Mouse (Mus musculus): ENCODE data around the gene Ccdc167.

Gene Ccdc167

DNA sequence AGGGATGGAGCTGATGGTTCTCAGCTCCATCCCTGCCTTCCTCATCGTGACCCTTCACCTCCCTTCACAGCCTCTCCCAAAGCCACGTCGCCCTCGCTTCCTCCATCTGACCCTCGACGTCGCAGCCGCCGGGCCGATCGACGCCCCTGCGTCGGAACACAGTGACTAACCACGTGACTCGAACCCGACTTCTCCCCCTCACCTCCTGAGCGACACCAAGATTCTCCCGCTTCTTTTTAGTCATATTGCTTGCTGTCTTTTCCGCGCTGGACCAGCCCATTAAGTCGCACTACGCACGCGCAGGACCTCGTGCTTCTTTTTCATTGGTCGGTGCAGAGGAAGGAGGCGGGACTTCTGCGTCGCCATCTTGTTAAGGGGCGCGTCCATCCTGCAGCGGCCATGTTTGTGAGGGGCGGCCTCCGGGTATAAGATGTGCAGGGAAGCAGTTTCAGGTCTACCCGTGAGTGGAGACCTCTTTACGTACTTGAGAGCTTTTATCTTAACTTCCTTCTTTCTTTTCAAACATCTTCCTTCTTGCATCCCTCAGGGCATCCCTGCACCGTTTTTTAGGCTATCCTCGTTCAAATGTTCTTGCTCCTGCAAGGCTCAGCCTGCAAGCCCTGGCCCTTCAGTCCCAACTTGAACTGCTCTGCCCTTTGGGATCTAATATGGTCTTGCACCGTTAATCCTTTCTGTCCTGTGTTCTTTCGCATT lies at the start of gene Ccdc167:
Gene Ccdc167, minus strand, starts transcription at position 313 of the 714 bp plus-strand sequence.
- DNase-seq = peak; percentile 99

DNA sequence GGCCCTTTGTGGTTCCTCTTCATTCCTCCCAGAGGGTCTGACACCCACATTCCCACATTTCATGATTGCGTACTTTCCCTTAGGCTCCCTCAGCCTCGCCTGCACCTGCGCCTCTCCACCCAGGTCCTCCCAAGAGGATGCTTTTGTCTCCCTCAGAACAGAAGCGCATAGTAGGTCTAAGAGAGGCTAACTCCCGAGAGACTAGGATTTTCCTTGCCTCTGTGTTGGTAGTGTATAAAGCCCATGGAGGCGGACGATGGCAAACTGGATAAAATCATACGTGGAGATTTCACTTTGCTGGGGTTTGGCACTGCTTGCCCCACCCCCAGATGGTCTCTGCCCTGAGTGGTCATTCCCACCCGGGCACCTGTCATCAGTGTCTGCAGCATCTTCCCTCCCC lies 48.5 kb upstream of the Ccdc167 start:
- DNase-seq = no peak

DNA sequence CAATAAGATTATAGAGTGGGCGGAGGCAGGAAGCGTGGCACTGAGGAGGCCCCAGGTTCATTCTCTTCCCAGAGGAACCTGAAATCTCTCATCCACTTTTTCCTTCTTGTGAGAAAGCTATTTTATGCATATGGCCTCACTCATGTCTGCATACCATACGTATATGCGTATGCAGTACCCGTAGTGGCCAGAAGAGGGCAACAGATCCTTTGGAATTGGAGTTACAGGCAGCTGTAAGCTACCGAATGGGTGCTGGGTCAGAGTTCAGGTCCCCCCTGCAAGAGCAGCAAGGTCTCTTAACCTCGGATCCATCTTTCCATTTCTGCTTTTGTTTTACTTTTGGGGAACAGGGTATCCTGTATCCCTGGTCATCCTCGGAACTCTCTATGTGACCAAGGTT lies 45.7 kb upstream of the Ccdc167 start:
- DNase-seq = peak; percentile 71

DNA sequence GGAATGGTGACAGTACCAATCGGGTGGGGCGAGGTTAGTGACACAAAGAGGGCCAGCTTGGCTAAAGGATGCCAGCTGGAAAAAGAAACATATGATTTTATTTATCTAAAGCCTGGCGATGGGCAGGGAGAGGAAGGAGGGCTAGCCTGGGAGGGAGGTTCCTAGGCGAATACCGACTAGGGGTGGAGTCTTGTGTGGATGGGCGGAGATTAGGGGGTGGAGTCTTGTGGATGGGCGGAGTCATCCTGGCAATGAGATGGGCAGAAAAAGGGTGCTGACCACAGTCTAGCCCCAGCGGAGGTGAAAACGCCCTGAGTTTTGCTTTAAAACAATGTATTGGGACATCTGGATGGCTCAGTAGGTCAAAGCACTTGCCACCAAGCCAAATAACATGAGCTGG lies 45.1 kb upstream of the Ccdc167 start:
- no peak for DNase-seq

DNA sequence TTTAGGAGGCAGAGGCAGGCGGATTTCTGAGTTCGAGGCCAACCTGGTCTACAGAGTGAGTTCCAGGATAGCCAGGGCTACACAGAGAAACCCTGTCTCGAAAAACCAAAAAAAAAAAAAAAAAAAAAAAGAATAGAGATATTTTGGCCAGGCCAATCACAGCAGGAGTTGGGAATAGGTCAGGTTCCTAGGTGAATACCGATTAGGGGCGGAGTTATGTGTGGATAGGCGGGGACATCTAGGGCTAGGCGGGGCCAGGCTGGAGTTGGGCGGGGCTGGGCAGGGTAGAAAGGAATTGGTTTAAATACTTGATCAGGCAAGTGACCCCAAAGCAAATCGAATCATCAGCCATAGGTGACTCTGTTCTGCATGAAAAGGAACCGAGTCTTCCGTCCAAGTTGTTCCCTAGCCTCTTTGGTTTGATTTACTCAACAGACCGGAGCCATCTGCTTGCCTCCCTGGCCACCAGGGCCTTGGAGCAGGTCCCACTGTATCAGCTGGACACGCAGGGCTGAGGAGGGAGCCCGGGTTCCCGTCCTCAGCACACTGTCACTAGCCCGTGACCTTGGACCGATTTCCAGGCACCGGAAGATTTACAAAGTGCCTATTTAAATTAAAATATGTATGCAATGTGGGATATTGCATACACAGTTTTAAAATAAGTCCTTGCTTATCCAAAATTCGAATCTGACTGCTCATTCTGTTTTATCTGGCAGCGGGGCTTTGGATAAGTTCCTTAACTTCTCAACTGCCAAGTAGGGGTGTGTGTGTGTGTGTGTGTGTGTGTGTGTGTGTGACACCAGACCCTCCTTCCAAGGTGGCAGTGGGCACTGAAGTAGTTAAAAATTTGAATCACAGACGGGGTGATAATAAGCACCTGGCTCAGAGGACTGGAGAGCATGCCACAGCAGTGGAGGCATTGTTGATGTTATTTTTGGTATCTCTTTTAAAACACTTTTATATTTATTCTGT lies 43.8 kb upstream of the Ccdc167 start:
- DNase-seq = no peak

DNA sequence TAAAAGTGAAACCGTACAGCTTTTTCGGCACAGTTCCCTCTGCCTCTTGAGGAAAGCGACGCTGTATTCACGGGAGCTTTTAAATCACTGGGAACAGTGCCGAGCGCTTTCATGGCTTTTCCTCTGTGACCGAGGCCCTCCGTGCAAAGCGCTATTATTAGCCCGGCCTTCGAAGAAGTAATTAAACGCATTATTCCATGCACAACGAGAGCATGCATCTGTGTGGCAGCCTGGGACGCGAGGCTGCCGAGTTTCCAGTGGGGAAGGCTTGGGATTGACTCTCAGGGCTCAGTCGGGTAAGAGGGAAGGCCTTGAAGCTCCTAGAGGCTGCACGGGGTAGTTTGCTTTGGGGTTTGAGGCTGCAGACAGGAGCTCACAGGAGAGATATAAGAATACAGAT lies 43.1 kb upstream of the Ccdc167 start:
- DNase-seq = no peak

DNA sequence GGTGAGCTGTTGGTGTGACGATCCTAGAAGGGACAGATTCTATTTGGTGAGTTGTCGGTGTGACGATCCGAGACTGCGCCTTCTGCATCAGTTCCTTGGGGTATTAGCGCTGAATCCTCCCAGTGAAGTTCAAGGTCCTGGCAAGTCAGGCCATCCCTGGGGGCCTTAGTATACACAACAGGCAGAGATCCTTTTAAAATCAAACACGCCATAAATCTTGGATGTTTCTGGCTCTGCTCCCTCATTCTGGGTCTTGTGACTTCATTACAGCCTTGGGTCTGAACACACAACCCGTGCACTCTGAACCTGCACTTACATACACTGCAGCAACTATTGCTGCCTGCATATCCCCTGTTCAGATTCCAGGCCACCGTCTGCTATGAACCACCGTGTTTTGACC lies 39.5 kb upstream of the Ccdc167 start:
- DNase-seq = no peak

DNA sequence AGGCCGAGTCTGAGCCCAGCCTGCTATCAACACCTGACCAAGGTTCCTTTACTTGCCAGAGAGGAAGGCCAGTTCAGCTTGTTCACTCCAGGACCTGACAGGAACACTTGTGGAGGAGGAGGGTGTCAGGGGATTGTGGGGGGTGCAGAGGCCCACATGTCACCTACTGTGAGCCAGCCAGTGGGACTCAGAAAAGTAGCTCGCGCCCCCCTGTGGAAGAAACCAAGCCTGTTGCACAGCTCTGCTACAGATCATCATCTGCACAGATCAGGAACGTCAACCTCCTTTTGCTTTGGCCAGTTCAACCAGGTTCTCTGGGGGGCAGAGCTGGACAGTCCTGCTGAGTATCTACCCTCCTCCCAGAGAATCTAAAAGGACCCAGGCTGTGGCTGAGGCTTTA lies 37.7 kb upstream of the Ccdc167 start:
- DNase-seq = no peak

DNA sequence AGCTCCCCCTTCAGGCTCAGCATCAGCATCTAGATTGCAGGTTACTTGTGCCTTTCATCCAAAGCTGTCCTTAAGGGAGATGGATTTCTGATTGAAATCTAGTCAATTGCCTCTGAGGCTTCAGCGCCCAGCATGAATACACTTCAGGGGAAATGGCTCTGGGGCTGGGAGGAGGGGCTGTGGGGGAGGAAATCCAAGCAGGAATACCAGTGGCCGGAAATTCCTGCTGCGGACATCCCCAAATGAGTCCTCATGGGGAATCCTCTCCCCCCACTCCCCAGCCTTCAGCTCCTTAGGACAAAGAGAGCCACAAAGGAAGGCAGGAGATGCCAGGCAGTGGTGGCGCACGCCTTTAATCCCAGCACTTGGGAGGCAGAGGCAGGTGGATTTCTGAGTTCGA lies 30.6 kb upstream of the Ccdc167 start:
- no peak for DNase-seq

DNA sequence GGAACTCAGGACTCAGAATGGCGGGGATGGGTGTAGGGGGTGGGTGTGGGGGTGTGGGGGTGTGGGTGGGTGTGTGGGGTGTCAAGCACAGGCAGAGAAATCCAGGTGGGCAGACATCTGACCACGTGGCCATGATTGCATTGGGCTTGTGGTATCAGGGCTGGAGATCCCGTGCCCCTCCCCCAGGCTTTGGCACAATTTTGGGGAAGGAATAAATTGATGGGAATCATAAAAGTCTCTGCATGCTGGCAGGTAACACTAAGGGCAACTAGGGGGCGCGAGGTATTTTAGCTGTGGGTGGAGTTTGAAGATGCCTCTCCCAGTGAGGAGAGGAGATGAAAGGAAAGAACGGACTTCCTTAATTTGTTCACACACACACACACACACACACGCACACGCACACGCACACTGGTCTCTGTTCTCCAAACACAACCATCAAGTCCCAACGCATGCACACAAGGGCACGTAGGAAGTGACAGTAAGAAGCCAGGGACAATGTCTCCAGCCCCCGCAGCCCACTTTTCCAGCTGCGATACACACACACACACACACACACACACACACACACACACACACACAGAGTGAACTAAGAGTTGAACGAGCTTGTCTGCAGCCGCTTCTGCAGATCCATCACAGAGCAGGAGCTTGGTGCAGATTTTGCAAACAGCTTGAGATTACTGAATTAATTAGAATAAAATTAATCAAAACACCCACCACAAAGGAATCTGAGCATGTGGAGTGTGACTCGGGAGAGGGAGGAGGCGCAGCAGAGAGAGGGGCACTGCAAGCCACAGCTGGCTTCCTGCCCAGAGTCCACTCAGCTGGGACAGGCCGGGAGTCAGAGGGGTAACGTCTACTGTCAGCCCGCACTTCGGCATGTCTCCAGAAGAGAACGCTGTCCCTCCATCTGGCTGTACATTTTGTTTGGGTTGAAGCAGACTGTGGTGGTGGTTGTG lies 21.3 kb upstream of the Ccdc167 start:
- peak; percentile 90 for DNase-seq

DNA sequence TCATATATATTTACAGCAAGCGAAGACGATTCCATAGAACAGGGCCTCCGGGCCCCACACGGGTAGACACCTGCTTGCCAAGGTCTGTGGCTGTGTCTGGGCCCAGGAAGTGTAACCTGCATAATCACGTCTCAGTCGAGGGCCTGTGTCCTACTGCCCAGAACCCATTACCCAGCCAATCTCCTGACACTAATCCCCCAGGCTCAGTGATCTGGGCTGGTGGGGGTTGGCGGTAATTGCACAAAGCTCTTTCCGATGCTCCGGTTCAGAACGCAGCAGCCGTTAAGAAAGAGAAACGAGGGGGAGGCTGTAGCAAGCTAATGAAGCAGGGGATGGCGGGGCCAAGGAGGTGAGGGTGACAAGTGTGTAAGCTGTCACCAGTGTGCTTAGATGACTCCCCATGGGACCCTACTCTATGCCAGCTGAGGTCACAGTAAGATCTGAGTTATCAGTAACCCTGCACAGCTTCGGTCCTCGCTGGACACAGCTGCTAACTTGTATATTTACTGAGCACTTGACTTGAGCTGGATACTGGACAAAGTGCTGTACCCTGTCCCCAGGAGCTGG lies 19.7 kb upstream of the Ccdc167 start:
- peak; percentile 85 for DNase-seq

DNA sequence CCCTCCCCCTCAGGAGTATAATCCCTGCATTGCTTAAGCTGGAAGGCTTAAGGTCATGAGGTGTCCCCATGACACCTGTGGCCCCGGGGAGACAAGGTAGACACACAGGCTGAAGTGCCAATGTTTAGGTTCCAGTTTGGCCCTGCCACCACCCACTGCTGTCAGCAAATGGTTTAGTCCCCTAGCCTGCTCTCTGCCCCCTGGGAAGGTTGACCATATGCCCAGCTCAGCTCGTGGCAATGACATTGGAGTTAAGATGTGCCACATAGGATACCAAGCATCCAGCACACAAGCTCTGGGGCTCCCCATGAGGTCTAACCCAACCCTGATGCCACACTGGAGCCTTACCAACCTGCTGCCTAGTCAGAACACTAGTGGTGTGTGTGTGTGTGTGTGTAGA lies 15.7 kb upstream of the Ccdc167 start:
- DNase-seq = no peak

DNA sequence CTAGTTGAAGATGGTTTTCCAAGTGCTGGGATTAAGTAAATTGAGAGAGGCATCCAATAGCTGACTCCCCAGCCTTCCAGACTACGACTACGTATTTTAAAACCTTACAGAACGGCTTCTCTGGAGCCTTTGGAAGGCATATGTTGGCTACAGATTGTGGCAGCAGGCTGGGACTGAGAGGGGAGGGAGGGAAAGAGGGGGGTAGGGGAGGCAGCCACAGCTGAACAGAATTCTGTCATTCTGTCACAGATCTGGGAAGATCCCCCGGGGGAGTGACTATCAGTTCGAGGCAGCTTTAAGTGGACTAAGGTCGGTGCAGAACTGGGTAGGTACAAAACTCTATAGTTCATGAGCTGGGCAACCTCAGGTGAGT lies 15.1 kb upstream of the Ccdc167 start:
- DNase-seq = peak; percentile 52

DNA sequence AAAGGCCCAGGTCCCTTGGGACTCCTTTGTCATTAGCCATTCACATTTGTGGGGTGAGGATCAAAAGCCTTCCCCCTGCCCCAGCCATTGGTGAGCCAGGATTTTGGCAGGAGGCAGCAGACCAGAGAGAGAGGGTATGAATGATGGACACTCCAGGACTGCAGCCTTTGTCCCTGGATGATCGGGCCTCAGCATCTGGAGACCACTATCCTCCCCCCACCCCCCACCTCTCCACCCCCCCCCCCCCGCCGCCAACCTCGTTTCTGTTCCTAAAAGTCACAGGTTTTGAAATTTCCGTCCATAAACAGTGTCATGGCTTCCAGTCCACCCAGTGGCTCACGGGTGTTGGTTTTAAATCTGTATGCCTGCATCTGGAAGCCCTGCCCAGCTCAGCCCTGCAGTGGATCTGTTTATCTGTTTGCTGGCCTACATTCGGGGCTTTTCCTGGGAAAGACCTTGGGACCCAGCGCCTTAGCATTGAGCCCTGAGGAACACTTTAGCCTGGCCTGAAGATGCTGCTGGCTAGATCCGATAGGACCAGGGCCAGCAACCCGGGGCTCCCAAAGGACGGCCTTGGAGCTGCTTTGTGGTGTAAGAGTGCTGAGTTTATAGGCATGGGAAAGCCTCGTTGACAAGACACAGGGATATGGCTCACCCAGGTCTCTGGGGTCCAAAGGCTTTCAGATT lies 14.6 kb upstream of the Ccdc167 start:
- no peak for DNase-seq

DNA sequence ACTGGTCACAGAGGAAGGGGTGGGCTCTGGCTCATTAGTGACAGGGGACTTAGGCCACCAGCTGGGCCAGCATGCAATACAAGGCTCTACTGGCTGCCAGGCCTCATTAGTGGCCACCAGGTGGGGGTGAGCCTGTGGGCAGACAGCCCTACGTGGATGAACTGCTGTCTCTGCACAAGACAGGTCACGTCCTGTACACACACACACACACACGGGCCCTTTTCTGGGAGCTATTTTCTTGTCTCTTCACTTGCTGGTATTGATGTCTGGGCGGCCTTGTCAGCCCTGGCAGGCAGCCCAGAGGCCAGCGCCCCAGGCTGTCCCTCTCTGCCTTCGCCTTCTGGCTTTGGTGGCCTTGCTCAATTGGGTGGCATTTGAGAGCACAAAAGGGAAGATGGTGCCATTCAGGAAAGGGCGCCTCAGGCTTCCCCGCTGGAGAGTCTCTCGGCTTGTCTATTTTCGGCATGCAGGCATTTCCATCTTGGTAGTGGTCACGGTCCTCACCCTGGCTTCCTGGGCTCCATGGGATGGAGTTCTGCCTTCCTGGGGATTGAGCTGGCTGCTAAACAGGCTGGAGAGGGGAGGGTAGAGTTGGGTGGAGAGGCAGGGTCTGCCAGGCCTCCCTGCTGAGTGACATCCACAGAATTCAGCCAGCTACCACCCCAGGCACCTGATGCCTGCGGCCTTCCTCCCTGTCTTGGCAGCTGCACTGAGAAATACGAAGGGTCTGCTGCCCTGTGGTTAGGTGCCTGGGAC lies 13.8 kb upstream of the Ccdc167 start:
- peak; percentile 91 for DNase-seq

DNA sequence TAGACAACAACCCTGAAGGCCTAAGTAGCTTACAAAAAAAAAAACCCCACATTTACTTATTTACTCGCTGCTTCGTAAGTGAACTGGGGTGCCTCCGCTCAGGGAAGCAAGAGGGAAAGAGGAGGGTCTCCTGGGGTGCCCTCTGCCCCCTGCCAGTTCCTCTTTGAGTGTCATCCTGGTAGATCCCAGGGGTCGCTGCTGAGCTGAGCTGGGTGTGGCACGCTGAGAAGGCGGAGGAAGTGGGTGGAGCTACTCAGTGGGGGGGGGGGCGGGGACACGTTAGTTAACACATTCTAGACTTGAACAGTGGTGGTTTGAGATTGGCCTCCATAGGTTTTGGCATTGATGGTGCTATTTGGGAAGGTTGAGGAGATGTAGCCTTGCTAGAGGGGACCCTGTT lies 11.2 kb upstream of the Ccdc167 start:
- no peak for DNase-seq

DNA sequence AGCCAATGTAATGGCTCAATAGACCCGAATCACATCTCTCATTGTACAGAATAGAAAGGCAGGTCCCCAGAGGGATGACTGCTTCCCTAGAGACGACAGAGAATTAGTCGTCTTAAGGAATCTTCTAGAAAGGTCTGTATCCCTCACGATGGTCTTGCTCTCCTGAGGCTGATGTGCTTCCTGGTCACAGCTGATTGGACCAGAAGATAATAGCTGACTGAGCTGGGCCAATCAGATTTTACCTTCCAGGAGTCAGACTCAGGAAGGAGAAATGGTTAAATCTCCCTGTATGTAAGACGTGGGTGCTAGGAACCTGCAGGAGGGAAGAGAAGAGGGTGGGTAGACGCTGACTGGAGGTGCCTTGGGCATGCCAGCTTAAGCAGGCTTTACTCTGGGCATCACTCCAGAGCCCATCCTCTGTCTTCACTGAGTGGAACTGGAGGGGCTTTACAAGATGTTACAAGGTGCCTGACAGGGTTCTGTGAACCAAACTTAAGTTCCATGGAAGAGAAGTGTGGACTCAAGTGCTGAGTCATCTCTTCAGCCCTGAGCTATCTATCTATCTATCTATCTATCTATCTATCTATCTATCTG lies 8.3 kb upstream of the Ccdc167 start:
- DNase-seq = no peak

DNA sequence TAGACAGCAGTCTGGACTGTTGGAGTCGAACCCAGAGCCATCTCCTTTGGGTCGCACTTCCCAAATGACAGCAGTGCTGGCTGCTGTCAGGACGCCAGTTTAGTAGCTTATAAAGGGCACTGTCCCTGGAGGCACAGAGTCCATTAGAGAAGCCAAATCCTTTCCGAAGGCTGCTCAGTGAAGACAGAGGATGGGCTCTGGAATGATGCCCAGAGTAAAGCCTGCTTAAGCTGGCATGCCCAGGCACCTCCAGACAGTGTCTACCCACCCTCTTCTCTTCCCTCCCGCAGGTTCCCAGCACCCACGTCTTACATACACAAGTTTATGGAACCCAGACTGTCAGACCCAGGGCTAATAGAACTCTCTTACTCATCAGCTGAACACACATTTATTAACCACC lies 7.8 kb upstream of the Ccdc167 start:
- DNase-seq = peak; percentile 53

DNA sequence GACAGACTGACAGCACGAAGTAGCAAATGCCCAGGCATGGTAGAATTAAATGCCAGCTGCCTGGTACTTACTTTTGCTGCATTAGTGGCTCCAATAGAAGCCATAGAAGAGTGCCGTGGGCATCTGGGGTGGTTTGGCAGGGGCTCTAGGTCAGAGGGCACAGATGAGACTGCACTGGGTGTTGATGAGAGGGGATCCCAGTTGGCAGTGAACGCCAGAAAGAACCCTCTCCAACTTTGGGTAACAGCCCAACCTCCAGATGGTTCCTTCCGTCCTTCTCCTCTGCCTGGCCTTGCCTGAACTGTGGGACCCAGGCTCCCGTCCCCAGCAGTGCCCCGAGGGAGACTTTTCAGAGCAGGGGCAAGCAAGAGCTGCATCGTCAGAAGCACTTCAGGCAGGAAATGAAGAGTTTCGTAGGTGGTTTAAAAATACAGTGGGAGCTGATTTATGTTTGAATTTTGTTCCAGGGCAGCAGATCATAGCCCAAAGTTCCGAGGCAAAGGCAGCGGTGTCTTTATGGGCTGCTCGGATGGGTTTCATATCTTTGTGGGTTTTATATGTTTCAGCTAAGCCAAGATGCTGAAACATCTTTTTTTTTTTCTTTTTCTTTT lies 4.0 kb upstream of the Ccdc167 start:
- DNase-seq = peak; percentile 47
